Mouse (Mus musculus) testis, adult 10 weeks (tissue): Measurements from ENCODE around the gene Rsph1. TPM values are rescaled to one million over a fixed set of nuclear protein-coding genes. Genes with fewer than 3 reads are reported as not detected.

Experiments
- polyA plus RNA-seq: library from polyadenylated mRNA; stranded (reverse); fragments of 350-450 nt; fragmentation: Illumina TruSeq; extraction: RNeasy Lipid Tissue Mini Kit (QIAGEN cat#74804); gene quantifications from one replicate; pipeline ENCODE4 v1.2.3, GENCODE M21; 2014; ENCODE audit warnings: low read depth, low replicate concordance

The Rsph1 gene
- polyA plus RNA-seq: 491 TPM

GRCm38 (mm10) chr17:31276922-31277918 is at the start of gene Rsph1:
Rsph1 (minus strand) TSS chr17:31277383.

GRCm38 (mm10) chr17:31286492-31286891 is 9.3 kb upstream of the Rsph1 start, which contains the start of gene Slc37a1:
Slc37a1 (plus strand) TSS chr17:31286792.

GRCm38 (mm10) chr17:31207771-31208334 is 69.3 kb downstream of the Rsph1 start, which contains the start of gene Ubash3a:
Ubash3a (plus strand) TSS chr17:31207873.

Other genes starting within 250 kb of the Rsph1 start
- gene Abcg1, start 219.7 kb downstream of the Rsph1 start, polyA plus RNA-seq: 0.31 TPM
- gene Tff3, start 147.7 kb downstream of the Rsph1 start, polyA plus RNA-seq: not detected
- gene Tff2, start 133.1 kb downstream of the Rsph1 start, polyA plus RNA-seq: not detected
- gene Tff1, start 112.1 kb downstream of the Rsph1 start, polyA plus RNA-seq: not detected
- 0.07 TPM for gene Tmprss3, start 78.4 kb downstream of the Rsph1 start, polyA plus RNA-seq
- 0.28 TPM for gene Ubash3a, start 69.5 kb downstream of the Rsph1 start, polyA plus RNA-seq
- 0.46 TPM for gene Slc37a1, start 9.4 kb upstream of the Rsph1 start, polyA plus RNA-seq
- 2.7 TPM for gene Pde9a, start 108.8 kb upstream of the Rsph1 start, polyA plus RNA-seq
- 2.5 TPM for gene Wdr4, start 242.6 kb upstream of the Rsph1 start, polyA plus RNA-seq
- 18.0 TPM for gene Ndufv3, start 242.7 kb upstream of the Rsph1 start, polyA plus RNA-seq